Mouse (Mus musculus): Measurements from ENCODE around the gene Gm5431. TPM values are rescaled to one million over a fixed set of nuclear protein-coding genes. Genes with fewer than 3 reads are reported as not detected.

Gene Gm5431
- polyA plus RNA-seq, 1 experiment from 2014 or later = 0.15 TPM

DNA sequence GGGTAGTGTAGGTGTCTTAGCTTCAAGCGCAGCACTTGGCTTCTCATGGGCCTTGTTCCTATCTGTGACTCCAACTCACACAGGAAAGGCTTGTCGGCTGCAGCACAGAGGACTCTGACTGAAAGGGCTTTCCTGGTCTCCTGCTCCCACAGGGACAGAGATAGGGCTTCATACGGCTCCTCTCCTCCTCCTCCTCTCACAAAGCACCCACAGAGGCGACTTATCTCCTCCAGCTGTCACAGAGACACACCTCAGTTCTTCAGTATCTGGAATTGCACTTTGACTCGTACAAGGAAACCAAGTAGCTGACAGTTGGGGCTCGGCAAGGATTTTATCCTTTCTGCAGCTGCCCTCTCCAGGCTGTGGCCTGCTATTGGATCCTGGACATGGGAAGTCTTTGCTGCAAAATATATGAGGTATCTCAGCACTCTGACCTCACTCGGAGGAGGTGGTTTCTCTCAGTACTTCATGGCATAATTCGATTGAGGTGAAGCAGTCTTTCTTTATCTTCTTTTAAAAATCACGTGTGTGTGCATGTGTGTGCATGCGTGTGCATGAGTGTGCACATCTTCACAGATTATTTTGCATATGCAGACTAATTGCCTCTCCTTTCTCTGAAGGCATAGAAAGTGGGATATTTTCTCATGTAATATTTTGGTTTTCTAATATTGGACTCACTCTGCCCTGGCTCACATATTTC, 28.3 kb downstream of the Gm5431 start:
- Histone ChIP-seq H3K9ac (ENCODE audit: low read depth, low read length) (no peak overlapping the region), H3K27me3 (ENCODE audit: control insufficient read depth, insufficient read depth, low read length) (no peaks in the 10 kb centered on the region), H3K4me2 (replicated peaks; ENCODE audit: low read depth, low read length) (no peak overlapping the region), H3K27ac (ENCODE audit: low read depth, low read length) (no peak overlapping the region), H3K4me3 (ENCODE audit: low read length) (no peak overlapping the region), H3K36me3 (ENCODE audit: control insufficient read depth, insufficient read depth, low read length) (no peaks in the 10 kb centered on the region), H3K9me3 (ENCODE audit: control insufficient read depth, low read length) (no peaks in the 10 kb centered on the region), H3K4me1 (ENCODE audit: control insufficient read depth, insufficient read depth, low read length) (peaks cover 16% of the 10 kb centered on the region)
- no peak for ATAC-seq (ENCODE audit: low FRiP score, low TSS enrichment)
- 54% methylated on average over 10 of the region's 10 CpGs for WGBS

DNA sequence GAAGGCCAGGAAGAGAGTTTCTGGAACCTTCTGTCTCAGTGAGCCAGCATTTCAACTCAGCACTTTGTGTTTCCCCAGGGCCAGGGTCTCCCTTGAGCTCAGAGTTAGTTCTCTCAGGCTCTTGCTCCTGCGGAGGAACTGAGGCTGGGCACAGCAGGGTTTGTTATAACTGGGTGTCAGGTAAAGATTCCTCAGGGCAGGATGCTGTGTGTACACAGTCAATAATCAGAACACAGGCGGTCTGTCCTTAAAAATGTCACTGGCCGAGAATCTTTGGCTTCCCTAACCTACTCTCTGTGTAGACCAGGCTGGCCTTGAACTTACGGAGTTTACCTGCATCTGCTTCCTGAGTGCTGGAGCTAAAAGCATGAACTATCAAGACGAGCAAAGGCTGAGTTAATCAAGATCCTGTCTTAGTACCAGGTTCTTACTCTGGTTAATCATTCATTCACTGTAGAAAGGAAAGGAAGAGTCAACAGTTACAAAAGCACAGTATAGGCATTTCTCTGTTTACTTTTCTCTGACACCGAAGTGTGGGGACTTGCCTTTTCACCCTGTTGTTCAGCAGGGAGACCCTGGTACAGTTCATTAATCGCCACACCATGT, 29.2 kb downstream of the Gm5431 start:
- no peaks in the 10 kb centered on the region for H3K9me3 ChIP-seq (ENCODE audit: control insufficient read depth, low read length)
- peaks cover 16% of the 10 kb centered on the region for H3K4me1 ChIP-seq (ENCODE audit: control insufficient read depth, insufficient read depth, low read length)
- WGBS = 69% methylated on average over 7 of the region's 7 CpGs
- H3K27me3 ChIP-seq (ENCODE audit: control insufficient read depth, insufficient read depth, low read length) = no peaks in the 10 kb centered on the region
- H3K27ac ChIP-seq (ENCODE audit: low read depth, low read length) = no peak overlapping the region
- H3K4me3 ChIP-seq (ENCODE audit: low read length) = no peak overlapping the region
- H3K9ac ChIP-seq (ENCODE audit: low read depth, low read length) = no peak overlapping the region; the same call in 1 of the 2 replicates
- no peak overlapping the region; the same call in 1 of the 2 replicates for H3K4me2 ChIP-seq (replicated peaks; ENCODE audit: low read depth, low read length)
- no peak for ATAC-seq (ENCODE audit: low FRiP score, low TSS enrichment)
- H3K36me3 ChIP-seq (ENCODE audit: control insufficient read depth, insufficient read depth, low read length) = no peaks in the 10 kb centered on the region

DNA sequence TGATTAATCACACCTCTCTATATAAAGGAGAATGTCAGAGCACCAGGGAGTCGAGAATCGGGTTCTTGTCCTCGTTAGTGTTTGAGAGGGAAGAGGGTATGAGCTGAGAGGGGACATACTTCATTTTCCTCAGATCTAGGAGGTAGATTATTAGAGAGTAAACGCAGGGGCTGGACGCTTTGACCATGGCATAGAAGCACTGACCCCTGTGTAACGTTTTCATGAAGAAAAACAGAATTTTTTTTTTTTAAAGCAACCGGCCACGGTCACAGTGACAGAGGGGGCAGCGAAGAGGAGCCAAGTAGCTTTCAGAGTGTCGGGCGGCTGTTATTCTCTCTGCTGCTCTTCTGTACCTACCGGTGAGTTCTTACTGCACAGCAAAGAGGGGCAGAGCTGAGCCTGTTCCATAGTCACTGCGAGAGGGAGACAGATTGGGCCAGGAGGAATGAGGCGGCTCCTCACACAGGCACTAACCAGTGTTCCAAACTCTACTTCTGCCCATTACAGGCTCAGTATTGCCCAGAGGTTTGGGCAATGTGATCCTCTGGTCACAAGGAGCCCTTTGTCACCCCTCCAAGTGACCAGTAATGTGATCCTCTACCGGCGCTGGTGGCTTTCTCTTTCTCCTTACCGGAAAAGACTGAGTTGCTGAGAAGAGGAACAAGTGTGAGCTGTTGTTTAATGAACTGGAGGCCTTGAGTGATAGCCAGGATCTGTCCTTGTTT, 30.0 kb downstream of the Gm5431 start:
- peak; percentile 48 for ATAC-seq (ENCODE audit: low FRiP score, low TSS enrichment)
- H3K27ac ChIP-seq (ENCODE audit: low read depth, low read length) = no peak overlapping the region; the same call in 1 of the 2 replicates
- WGBS = 2% methylated on average over 17 of the region's 17 CpGs

DNA sequence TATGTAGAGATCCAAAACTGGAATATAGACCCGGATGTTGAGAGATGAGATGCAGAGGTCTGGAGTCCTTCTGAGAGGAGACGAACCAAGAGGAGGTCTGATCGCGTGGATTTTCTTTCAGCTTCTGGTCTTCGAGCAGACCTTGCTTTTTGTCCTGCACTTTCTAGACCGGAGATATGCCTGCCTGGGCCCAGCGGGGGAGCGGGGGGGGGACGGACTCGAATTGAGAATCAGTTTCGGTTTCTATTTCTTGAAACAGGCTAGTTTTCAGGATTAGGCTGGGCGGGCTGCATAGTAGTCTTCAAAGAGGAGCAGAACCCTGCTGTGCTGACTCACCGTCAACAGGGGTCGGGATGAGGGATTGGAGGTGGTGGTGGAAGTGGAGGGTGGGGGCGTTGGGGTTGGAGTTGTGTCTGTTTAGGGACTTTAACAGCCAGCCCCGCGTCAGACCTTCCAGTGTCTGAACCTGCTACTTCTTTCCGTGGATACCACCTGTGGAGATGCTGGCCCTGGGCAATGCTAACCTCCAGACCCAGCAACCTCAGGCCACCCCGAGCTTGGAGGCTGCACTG, 30.7 kb downstream of the Gm5431 start, which contains the start of gene Irgm1:
Gene Irgm1, minus strand, starts transcription at position 483 of the 572 bp plus-strand sequence.
- H3K9ac ChIP-seq (ENCODE audit: low read depth, low read length) = peak within 1 kb of the TSS; percentile 61
- peak within 1 kb of the TSS; percentile 53 for H3K4me2 ChIP-seq (replicated peaks; ENCODE audit: low read depth, low read length)
- no peaks in the 10 kb centered on the region for H3K27me3 ChIP-seq (ENCODE audit: control insufficient read depth, insufficient read depth, low read length)
- H3K36me3 ChIP-seq (ENCODE audit: control insufficient read depth, insufficient read depth, low read length) = peaks cover 2% of the 10 kb centered on the region; the same call in 1 of the 2 replicates
- H3K27ac ChIP-seq (ENCODE audit: low read depth, low read length) = peak within 1 kb of the TSS; percentile 37; the same call in 1 of the 2 replicates
- WGBS = under 1% methylated on average over 19 of the region's 19 CpGs
- peak; percentile 65 for ATAC-seq (ENCODE audit: low FRiP score, low TSS enrichment)
- H3K9me3 ChIP-seq (ENCODE audit: control insufficient read depth, low read length) = no peaks in the 10 kb centered on the region
- H3K4me1 ChIP-seq (ENCODE audit: control insufficient read depth, insufficient read depth, low read length) = peaks cover 16% of the 10 kb centered on the region
- H3K4me3 ChIP-seq (ENCODE audit: low read length) = peak within 1 kb of the TSS; percentile 45

More for the DNA sequence above, 30.0 kb downstream of the Gm5431 start:
- Histone ChIP-seq H3K4me1 (ENCODE audit: control insufficient read depth, insufficient read depth, low read length) (peaks cover 16% of the 10 kb centered on the region), H3K36me3 (ENCODE audit: control insufficient read depth, insufficient read depth, low read length) (no peaks in the 10 kb centered on the region), H3K4me2 (replicated peaks; ENCODE audit: low read depth, low read length) (peak overlapping the region; percentile 53), H3K27me3 (ENCODE audit: control insufficient read depth, insufficient read depth, low read length) (no peaks in the 10 kb centered on the region), H3K4me3 (ENCODE audit: low read length) (peak overlapping the region; percentile 45), H3K9me3 (ENCODE audit: control insufficient read depth, low read length) (no peaks in the 10 kb centered on the region), H3K9ac (ENCODE audit: low read depth, low read length) (peak overlapping the region; percentile 61; the same call in 1 of the 2 replicates)

DNA sequence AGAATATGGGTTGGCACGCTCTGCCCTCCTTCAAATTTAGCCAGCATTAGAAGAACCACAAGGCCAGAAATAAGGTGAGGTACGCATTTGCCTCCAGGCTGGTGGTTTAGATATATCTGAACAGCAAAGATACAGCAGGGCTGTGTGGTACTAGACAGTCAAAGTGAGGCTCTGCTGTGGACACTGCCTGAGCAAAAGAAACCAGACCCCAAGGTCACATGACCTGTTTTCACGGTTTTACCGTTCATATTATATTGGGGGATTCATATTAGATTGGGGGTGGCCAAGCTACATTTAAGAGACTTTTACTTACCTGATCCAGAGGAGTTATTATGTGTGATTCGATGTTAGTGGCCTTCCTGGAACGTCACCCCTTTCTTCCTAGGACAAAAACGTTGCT, 31.2 kb downstream of the Gm5431 start:
- 37% methylated on average over 7 of the region's 7 CpGs for WGBS
- Histone ChIP-seq H3K4me3 (ENCODE audit: low read length) (peak overlapping the region; percentile 45), H3K4me2 (replicated peaks; ENCODE audit: low read depth, low read length) (peak overlapping the region; percentile 53), H3K9me3 (ENCODE audit: control insufficient read depth, low read length) (no peaks in the 10 kb centered on the region), H3K27me3 (ENCODE audit: control insufficient read depth, insufficient read depth, low read length) (no peaks in the 10 kb centered on the region), H3K4me1 (ENCODE audit: control insufficient read depth, insufficient read depth, low read length) (peaks cover 16% of the 10 kb centered on the region), H3K36me3 (ENCODE audit: control insufficient read depth, insufficient read depth, low read length) (peaks cover 5% of the 10 kb centered on the region; the same call in 1 of the 2 replicates), H3K27ac (ENCODE audit: low read depth, low read length) (peak overlapping the region; percentile 37; the same call in 1 of the 2 replicates), H3K9ac (ENCODE audit: low read depth, low read length) (peak overlapping the region; percentile 61)
- ATAC-seq (ENCODE audit: low FRiP score, low TSS enrichment) = no peak

DNA sequence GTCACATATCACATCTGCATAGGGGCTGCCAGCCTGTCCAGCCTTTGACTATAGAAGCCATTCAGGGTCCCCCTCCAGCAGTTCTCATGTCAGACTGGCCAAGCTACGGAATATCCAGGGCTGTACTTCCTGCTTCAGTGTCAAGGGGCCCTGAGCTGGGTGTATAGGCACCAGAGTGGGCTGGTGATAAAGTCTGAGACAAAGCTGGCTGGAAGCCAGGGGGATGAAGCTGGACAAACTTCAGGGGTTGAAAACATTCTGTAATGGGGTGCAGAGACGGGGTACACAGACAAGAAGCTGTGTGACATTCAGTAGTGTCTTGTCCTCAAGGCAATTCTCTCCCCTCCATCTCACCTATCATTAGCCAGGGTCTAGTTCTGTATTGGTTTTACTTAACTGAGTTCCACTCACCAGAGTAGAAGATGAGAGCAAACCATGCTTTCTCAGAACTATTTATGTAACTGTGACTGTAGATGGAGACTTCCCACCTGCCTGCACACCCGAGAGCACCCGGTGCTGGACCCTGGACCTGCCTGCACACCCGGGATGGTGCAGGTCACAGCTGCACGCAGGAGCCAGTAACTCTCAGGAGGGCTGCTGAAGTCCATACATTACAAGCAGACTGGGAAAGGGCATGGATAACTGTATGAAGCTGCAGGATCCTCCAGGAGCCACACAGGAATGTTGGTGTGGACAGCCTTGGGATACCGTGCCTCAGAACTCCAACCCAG, 32.5 kb downstream of the Gm5431 start:
- H3K4me2 ChIP-seq (replicated peaks; ENCODE audit: low read depth, low read length) = peak overlapping the region; percentile 53; the same call in 1 of the 2 replicates
- 67% methylated on average over 7 of the region's 7 CpGs for WGBS
- H3K4me1 ChIP-seq (ENCODE audit: control insufficient read depth, insufficient read depth, low read length) = peaks cover 16% of the 10 kb centered on the region
- no peaks in the 10 kb centered on the region for H3K27me3 ChIP-seq (ENCODE audit: control insufficient read depth, insufficient read depth, low read length)
- no peak for ATAC-seq (ENCODE audit: low FRiP score, low TSS enrichment)
- no peaks in the 10 kb centered on the region for H3K9me3 ChIP-seq (ENCODE audit: control insufficient read depth, low read length)
- peaks cover 5% of the 10 kb centered on the region; the same call in 1 of the 2 replicates for H3K36me3 ChIP-seq (ENCODE audit: control insufficient read depth, insufficient read depth, low read length)
- H3K4me3 ChIP-seq (ENCODE audit: low read length) = peak overlapping the region; percentile 15; the same call in 1 of the 2 replicates
- H3K27ac ChIP-seq (ENCODE audit: low read depth, low read length) = no peak overlapping the region
- no peak overlapping the region; the same call in 1 of the 2 replicates for H3K9ac ChIP-seq (ENCODE audit: low read depth, low read length)

DNA sequence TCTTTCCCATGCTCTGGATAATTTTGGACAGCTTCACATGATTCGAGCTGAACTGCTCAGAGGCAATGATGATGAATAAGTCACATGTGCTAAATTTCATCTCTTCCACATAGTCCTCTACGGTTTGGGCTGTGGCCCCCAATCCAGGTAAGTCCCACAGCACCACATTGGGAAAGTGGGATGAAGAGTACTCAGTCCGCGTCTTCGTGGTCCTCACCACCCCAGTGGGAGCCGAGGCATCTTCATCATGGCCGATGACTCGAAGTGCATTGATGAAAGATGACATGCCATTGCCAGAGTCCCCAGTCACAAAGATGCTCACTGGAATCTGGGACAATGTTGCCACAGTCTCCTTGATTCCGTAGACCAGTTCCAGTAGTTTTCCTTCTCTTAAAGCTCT, 35.5 kb downstream of the Gm5431 start:
- Histone ChIP-seq H3K4me1 (ENCODE audit: control insufficient read depth, insufficient read depth, low read length) (peaks cover 4% of the 10 kb centered on the region; the same call in 1 of the 2 replicates), H3K9ac (ENCODE audit: low read depth, low read length) (no peak overlapping the region)
- 93% methylated on average over 9 of the region's 9 CpGs for WGBS

DNA sequence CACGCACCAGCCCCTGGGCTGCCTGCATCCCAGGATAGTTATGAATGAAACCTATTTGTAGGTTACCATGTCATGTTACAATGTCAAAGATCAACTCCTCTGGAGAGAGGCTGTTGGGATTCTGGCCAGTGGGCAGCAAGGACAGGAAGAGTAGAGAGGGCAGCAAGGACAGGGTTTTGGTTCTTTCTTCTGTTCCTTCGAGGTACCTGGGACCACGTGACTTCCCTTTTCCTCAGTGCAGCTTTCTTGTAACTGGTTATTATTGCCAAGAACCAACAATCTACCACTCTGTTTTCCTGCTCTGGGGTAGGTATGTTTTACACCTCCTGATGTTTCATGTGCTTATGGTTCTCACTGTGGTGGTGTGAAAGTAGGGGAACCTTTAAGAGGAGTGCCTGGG, 38.2 kb downstream of the Gm5431 start:
- H3K36me3 ChIP-seq (ENCODE audit: control insufficient read depth, insufficient read depth, low read length) = peaks cover 5% of the 10 kb centered on the region; the same call in 1 of the 2 replicates
- no peak overlapping the region for H3K4me2 ChIP-seq (replicated peaks; ENCODE audit: low read depth, low read length)
- ATAC-seq (ENCODE audit: low FRiP score, low TSS enrichment) = no peak
- H3K9ac ChIP-seq (ENCODE audit: low read depth, low read length) = no peak overlapping the region
- peaks cover 6% of the 10 kb centered on the region; the same call in 1 of the 2 replicates for H3K27me3 ChIP-seq (ENCODE audit: control insufficient read depth, insufficient read depth, low read length)
- no peaks in the 10 kb centered on the region for H3K9me3 ChIP-seq (ENCODE audit: control insufficient read depth, low read length)
- no peaks in the 10 kb centered on the region for H3K4me1 ChIP-seq (ENCODE audit: control insufficient read depth, insufficient read depth, low read length)
- no peak overlapping the region for H3K27ac ChIP-seq (ENCODE audit: low read depth, low read length)
- 90% methylated on average over 3 of the region's 3 CpGs for WGBS
- H3K4me3 ChIP-seq (ENCODE audit: low read length) = no peak overlapping the region

More for the DNA sequence above, 35.5 kb downstream of the Gm5431 start:
- Histone ChIP-seq H3K4me3 (ENCODE audit: low read length) (no peak overlapping the region), H3K27ac (ENCODE audit: low read depth, low read length) (no peak overlapping the region), H3K9me3 (ENCODE audit: control insufficient read depth, low read length) (no peaks in the 10 kb centered on the region), H3K4me2 (replicated peaks; ENCODE audit: low read depth, low read length) (no peak overlapping the region), H3K27me3 (ENCODE audit: control insufficient read depth, insufficient read depth, low read length) (no peaks in the 10 kb centered on the region), H3K36me3 (ENCODE audit: control insufficient read depth, insufficient read depth, low read length) (peaks cover 5% of the 10 kb centered on the region; the same call in 1 of the 2 replicates)
- no peak for ATAC-seq (ENCODE audit: low FRiP score, low TSS enrichment)
